Mouse (Mus musculus) testis, adult 2 months (tissue): Measurements from ENCODE around the gene Tmc6. TPM values are rescaled to one million over a fixed set of nuclear protein-coding genes. Genes with fewer than 3 reads are reported as not detected.

Source experiments
- H3K27ac ChIP-seq: fragments of 200-500 bp; 2 replicates; pipeline ENCODE4 v1.5.1; 2012; ENCODE audit warnings: low read depth, low read length; ENCODE audit not compliant: control insufficient read depth, insufficient read depth
- H3K27me3 ChIP-seq: fragments of 200-500 bp; 2 replicates; pipeline ENCODE4 v1.6.1; 2012; ENCODE audit warnings: mild to moderate bottlenecking, low read length, moderate library complexity; ENCODE audit not compliant: control insufficient read depth, insufficient read depth
- H3K36me3 ChIP-seq: fragments of 200-500 bp; 2 replicates; pipeline ENCODE4 v1.6.1; 2012; ENCODE audit warnings: mild to moderate bottlenecking, low read length; ENCODE audit not compliant: control insufficient read depth, insufficient read depth
- H3K4me1 ChIP-seq: fragments of 200-500 bp; 2 replicates; pipeline ENCODE4 v1.6.1; 2012; ENCODE audit warnings: low read length; ENCODE audit not compliant: control insufficient read depth, insufficient read depth
- H3K4me3 ChIP-seq: fragments of 200-500 bp; 2 replicates; pipeline ENCODE4 v1.5.1; 2012; ENCODE audit warnings: low read depth, mild to moderate bottlenecking, low read length, moderate library complexity, mixed read lengths; ENCODE audit not compliant: control insufficient read depth
- CTCF ChIP-seq: fragments of 200-500 bp; IDR thresholded peaks from 2 replicates; pipeline ENCODE4 v1.5.1; 2012; ENCODE audit warnings: low read depth, mild to moderate bottlenecking, inconsistent platforms, low read length, moderate library complexity; ENCODE audit not compliant: control insufficient read depth, insufficient read depth, insufficient replicate concordance
- POLR2A ChIP-seq: fragments of 200-500 bp; IDR thresholded peaks from 2 replicates; pipeline ENCODE4 v1.6.1; 2012; ENCODE audit warnings: low read depth, mild to moderate bottlenecking, inconsistent platforms, low read length, moderate library complexity; ENCODE audit not compliant: control insufficient read depth
- polyA plus RNA-seq: library from polyadenylated mRNA; depleted of rRNA; stranded (reverse); fragments of >200 nt; gene quantifications from 2 replicates; pipeline ENCODE4 v1.2.3, GENCODE M21; 2012

The Tmc6 gene
- polyA plus RNA-seq, 1 experiment = 9.7 TPM

DNA sequence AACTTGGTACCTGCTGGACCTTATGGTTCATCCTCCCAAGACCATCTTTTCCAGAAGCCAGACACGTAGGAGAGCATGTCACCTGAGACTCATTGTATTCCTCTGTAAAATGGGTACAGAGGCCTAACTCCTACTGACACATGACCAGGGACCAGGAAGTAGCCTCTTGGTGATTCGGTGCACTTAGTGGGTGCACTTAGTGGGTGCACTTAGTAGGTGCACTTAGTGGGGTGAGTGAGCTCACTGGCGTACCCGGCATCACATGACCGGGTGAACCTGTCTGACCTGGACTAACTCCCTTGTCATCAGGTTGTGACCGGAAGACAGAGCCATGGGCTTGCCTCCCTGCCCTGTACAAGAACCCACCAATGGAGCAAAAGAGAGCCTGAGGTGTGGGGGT lies 24.8 kb upstream of the Tmc6 start:
- Histone ChIP-seq H3K4me1 (peaks cover 18% of the 10 kb centered on the region), H3K27ac (no peak overlapping the region), H3K4me3 (no peak overlapping the region), H3K36me3 (no peaks in the 10 kb centered on the region), H3K27me3 (no peaks in the 10 kb centered on the region)
- TF ChIP-seq CTCF (no peak), POLR2A (no peak)

GRCm38 (mm10) chr11:117803166-117803688 lies 21.2 kb upstream of the Tmc6 start:
- Histone ChIP-seq H3K36me3 (no peaks in the 10 kb centered on the region), H3K27me3 (no peaks in the 10 kb centered on the region), H3K27ac (no peak overlapping the region), H3K4me1 (no peaks in the 10 kb centered on the region), H3K4me3 (no peak overlapping the region)
- TF ChIP-seq POLR2A (no peak), CTCF (no peak)

GRCm38 (mm10) chr11:117801650-117802049 lies 19.7 kb upstream of the Tmc6 start:
- Histone ChIP-seq H3K27me3 (no peaks in the 10 kb centered on the region), H3K36me3 (no peaks in the 10 kb centered on the region), H3K27ac (no peak overlapping the region), H3K4me3 (no peak overlapping the region), H3K4me1 (no peaks in the 10 kb centered on the region)
- no peak for TF ChIP-seq CTCF
- no peak for TF ChIP-seq POLR2A

GRCm38 (mm10) chr11:117800038-117800437 lies 18.0 kb upstream of the Tmc6 start:
- no peak for TF ChIP-seq CTCF
- TF ChIP-seq POLR2A = no peak
- Histone ChIP-seq H3K27ac (no peak overlapping the region), H3K4me1 (no peaks in the 10 kb centered on the region), H3K36me3 (no peaks in the 10 kb centered on the region), H3K27me3 (no peaks in the 10 kb centered on the region), H3K4me3 (no peak overlapping the region)

- Histone ChIP-seq H3K27me3 (no peaks in the 10 kb centered on the region), H3K27ac (no peak overlapping the region), H3K36me3 (no peaks in the 10 kb centered on the region), H3K4me1 (no peaks in the 10 kb centered on the region), H3K4me3 (no peak overlapping the region)
- no peak for TF ChIP-seq POLR2A
- TF ChIP-seq CTCF = no peak
Observed at GRCm38 (mm10) chr11:117799174-117799573, 17.2 kb upstream of the Tmc6 start.

- no peaks in the 10 kb centered on the region for H3K36me3 ChIP-seq
- no peak for TF ChIP-seq POLR2A
- no peak for TF ChIP-seq CTCF
Observed at GRCm38 (mm10) chr11:117798160-117798541, 16.2 kb upstream of the Tmc6 start.

DNA sequence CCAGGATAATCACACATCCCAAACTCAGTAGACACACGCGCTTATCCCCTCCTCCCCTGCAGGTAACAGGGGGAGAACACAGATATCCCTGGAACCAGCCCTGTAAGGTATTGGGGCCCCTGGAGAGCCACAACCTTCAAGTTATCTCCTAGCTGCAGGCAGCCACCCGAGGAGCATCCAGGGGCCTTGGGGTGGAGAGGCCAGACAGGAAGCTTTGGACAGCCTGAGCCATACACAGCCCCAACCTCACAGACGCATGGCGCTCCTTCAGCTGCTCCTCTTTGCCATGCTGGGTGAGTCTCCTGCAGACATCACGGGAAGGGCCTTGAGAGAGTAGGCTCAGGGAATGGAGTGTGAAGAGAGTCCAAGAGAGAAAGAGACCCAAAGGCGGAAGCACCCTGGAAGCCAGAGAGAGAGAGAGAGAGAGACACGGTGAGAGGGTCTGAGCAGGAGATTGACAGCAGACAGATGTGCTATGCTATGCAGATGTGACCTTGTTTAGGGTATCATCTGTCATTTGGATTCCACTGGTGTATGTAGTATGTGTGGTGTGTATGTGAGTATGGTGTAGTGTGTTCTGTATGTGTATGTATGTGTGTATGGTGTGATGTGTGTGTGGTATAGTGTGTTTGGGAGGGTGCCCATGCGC lies 15.6 kb upstream of the Tmc6 start, which contains the start of gene 6030468B19Rik:
Gene 6030468B19Rik (plus strand): TSS at position 150 of the 649 bp plus-strand sequence.
- Histone ChIP-seq H3K4me3 (no peak within 1 kb of the TSS), H3K4me1 (no peaks in the 10 kb centered on the region), H3K27ac (no peak within 1 kb of the TSS), H3K27me3 (no peaks in the 10 kb centered on the region), H3K36me3 (no peaks in the 10 kb centered on the region)
- TF ChIP-seq POLR2A (no peak), CTCF (no peak)

More at GRCm38 (mm10) chr11:117798160-117798541, 16.2 kb upstream of the Tmc6 start:
- Histone ChIP-seq H3K4me1 (no peaks in the 10 kb centered on the region), H3K27me3 (no peaks in the 10 kb centered on the region), H3K4me3 (no peak overlapping the region), H3K27ac (no peak overlapping the region)

- H3K27me3 ChIP-seq = no peaks in the 10 kb centered on the region
- peaks cover 2% of the 10 kb centered on the region; the same call in 1 of the 2 replicates for H3K4me1 ChIP-seq
- no peak overlapping the region for H3K4me3 ChIP-seq
- H3K36me3 ChIP-seq = no peaks in the 10 kb centered on the region
- TF ChIP-seq CTCF (no peak), POLR2A (no peak)
- no peak overlapping the region for H3K27ac ChIP-seq
Observed at GRCm38 (mm10) chr11:117796954-117797353, 15.0 kb upstream of the Tmc6 start.
